Mouse (Mus musculus): Measurements from ENCODE around the gene Gm49403.
A peak's percentile ranks its signal among the peaks of the same experiment; 100 is the strongest.
"Not testable (repeated sequence)": the region's sequence is repeated elsewhere in the genome, so short reads cannot be mapped to it uniquely, and the experiment has no call there.

The Gm49403 gene

GRCm38 (mm10) chr19:8871267-8872186 is 12.2 kb upstream of the Gm49403 start, which contains the start of gene Ubxn1:
Ubxn1 (plus strand) TSS chr19:8871496.
- DNase-seq (ENCODE audit: low spot score in 2 of 2): peak; percentile 89 to 96

GRCm38 (mm10) chr19:8872266-8872840 is 11.4 kb upstream of the Gm49403 start:
- DNase-seq (ENCODE audit: low spot score in 2 of 2): no peak

GRCm38 (mm10) chr19:8875031-8875430 is 8.7 kb upstream of the Gm49403 start:
- DNase-seq (ENCODE audit: low spot score in 2 of 2): no peak

- DNase-seq (ENCODE audit: low spot score in 2 of 2): peak; percentile 87 to 94
Measured at GRCm38 (mm10) chr19:8880311-8881033, 3.3 kb upstream of the Gm49403 start, which contains the start of gene Uqcc3. Uqcc3 (minus strand) TSS chr19:8880923.

GRCm38 (mm10) chr19:8881034-8881392 is 2.7 kb upstream of the Gm49403 start:
- DNase-seq (ENCODE audit: low spot score in 2 of 2): no peak

- no peak for DNase-seq (ENCODE audit: low spot score in 2 of 2)
Measured at GRCm38 (mm10) chr19:8886916-8887584, 3.3 kb downstream of the Gm49403 start.

- DNase-seq (ENCODE audit: low spot score in 2 of 2): no peak
Measured at GRCm38 (mm10) chr19:8887585-8888463, 4.1 kb downstream of the Gm49403 start.

- peak; percentile 91 to 96 for DNase-seq (ENCODE audit: low spot score in 2 of 2)
Measured at GRCm38 (mm10) chr19:8888511-8889385, 5.0 kb downstream of the Gm49403 start, which contains the start of the genes 1810009A15Rik and Gm49416. 1810009A15Rik (plus strand) TSS chr19:8888853. Gm49416 (plus strand) TSS chr19:8888926.

- DNase-seq (ENCODE audit: low spot score in 2 of 2): peak; percentile 86 to 90
Measured at GRCm38 (mm10) chr19:8892829-8893766, 9.4 kb downstream of the Gm49403 start, which contains the start of gene Ints5. Ints5 (plus strand) TSS chr19:8893005.

GRCm38 (mm10) chr19:8895397-8895960 is 11.7 kb downstream of the Gm49403 start:
- DNase-seq (ENCODE audit: low spot score in 2 of 2): no peak

- not testable (repeated sequence) for DNase-seq (ENCODE audit: low spot score in 2 of 2)
Measured at GRCm38 (mm10) chr19:8896231-8896630, 12.5 kb downstream of the Gm49403 start.

GRCm38 (mm10) chr19:8897211-8897864 is 13.6 kb downstream of the Gm49403 start:
- peak in 1 of 2 experiments; percentile 48 for DNase-seq (ENCODE audit: low spot score in 2 of 2)

- peak; percentile 89 to 98 for DNase-seq (ENCODE audit: low spot score in 2 of 2)
Measured at GRCm38 (mm10) chr19:8897865-8898495, 14.2 kb downstream of the Gm49403 start, which contains the start of gene Ganab. Ganab (plus strand) TSS chr19:8898071.

- DNase-seq (ENCODE audit: low spot score in 2 of 2): peak in 1 of 2 experiments; percentile 34
Measured at GRCm38 (mm10) chr19:8898576-8898975, 14.8 kb downstream of the Gm49403 start.

- DNase-seq (ENCODE audit: low spot score in 2 of 2): no peak
Measured at GRCm38 (mm10) chr19:8899079-8899478, 15.3 kb downstream of the Gm49403 start.

GRCm38 (mm10) chr19:8903412-8903811 is 19.7 kb downstream of the Gm49403 start:
- no peak for DNase-seq (ENCODE audit: low spot score in 2 of 2)

- no peak for DNase-seq (ENCODE audit: low spot score in 2 of 2)
Measured at GRCm38 (mm10) chr19:8908531-8908930, 24.8 kb downstream of the Gm49403 start.

All from spleen, postnatal 10 days (tissue).